Mouse (Mus musculus): Measurements from ENCODE around the gene Chil3.
"Not testable (repeated sequence)": the region's sequence is repeated elsewhere in the genome, so short reads cannot be mapped to it uniquely, and the experiment has no call there.

The Chil3 gene

GRCm38 (mm10) chr3:106167464-106167863 lies at the start of gene Chil3:
TSS of gene Chil3 (minus strand) at chr3:106167564.
- no peak for DNase-seq (ENCODE audit: extremely low spot score)

GRCm38 (mm10) chr3:106198030-106198429 lies 30.7 kb upstream of the Chil3 start:
- DNase-seq (ENCODE audit: extremely low spot score): not testable (repeated sequence)

DNA sequence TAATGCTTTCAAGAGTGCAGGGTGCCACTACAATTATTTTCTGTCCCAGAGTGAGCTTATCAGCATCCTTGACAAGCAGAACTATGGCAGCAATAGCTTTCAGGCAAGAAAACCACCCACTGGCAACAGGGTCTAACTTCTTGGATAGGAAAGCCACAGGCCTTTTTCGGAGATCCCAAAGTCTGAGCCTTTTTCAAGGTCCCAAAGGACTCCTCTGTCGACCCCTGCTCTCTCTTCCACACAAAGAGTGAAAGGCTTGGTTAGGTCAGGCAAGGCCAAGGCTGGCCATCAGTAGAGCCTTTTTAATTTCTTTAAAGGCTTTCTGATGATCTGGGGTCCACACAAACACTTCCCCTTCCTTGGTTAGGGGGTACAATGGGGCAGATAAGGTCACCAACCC lies 29.9 kb upstream of the Chil3 start:
- not testable (repeated sequence) for DNase-seq (ENCODE audit: extremely low spot score)

GRCm38 (mm10) chr3:106196276-106196675 lies 28.9 kb upstream of the Chil3 start:
- DNase-seq (ENCODE audit: extremely low spot score): no peak

- no peak for DNase-seq (ENCODE audit: extremely low spot score)
Measured at GRCm38 (mm10) chr3:106195486-106195885, 28.1 kb upstream of the Chil3 start.

DNA sequence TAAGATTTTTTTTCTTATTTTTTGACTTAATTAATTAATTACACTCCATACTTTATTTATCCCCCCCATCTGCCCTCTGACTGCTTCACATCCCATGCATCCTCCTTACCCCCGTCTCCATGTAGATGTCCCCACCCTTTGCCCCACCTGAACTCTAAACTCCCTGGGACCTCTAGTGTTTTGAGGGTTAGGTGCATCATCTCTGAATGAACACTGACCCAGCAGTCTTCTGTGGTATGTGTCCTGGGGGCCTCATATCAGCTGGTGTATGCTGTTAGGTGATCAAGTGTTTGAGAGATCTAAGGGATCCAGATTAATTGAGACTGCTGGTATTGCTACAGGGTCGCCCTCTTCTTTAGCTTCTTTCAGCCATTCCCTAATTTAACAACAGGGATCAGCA lies 20.6 kb upstream of the Chil3 start:
- no peak for DNase-seq (ENCODE audit: extremely low spot score)

GRCm38 (mm10) chr3:106177509-106178189 lies 10.3 kb upstream of the Chil3 start:
- no peak for DNase-seq (ENCODE audit: extremely low spot score)

- not testable (repeated sequence) for DNase-seq (ENCODE audit: extremely low spot score)
Measured at GRCm38 (mm10) chr3:106174971-106175370, 7.6 kb upstream of the Chil3 start.

GRCm38 (mm10) chr3:106172506-106172905 lies 5.1 kb upstream of the Chil3 start:
- DNase-seq (ENCODE audit: extremely low spot score): not testable (repeated sequence)

GRCm38 (mm10) chr3:106171135-106171731 lies 3.9 kb upstream of the Chil3 start:
- no peak for DNase-seq (ENCODE audit: extremely low spot score)

DNA sequence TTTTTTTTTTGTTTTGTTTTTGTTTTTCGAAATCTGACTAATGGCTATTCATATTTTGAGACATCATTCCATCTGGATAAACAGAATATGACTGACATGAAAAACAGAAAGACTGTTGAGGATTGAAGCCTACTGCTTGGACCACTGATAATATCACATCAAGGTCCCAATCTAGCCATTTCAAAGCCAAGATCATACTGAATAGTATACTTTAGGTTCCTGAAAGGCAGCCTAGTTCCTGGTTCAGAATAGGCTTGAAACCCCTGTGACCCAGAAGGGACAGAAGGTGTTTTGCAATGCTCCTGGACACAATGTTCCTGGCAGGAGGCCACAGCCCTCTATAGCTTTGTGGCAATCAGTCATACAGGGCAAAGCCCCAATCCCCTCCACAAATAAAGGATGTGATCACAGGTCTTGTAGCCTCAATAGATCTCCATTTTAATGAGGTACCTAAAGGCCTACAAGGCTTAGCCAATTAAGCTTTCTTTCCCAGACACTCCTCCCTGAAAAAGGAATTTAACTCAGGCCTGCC lies 3.2 kb upstream of the Chil3 start:
- no peak for DNase-seq (ENCODE audit: extremely low spot score)

DNA sequence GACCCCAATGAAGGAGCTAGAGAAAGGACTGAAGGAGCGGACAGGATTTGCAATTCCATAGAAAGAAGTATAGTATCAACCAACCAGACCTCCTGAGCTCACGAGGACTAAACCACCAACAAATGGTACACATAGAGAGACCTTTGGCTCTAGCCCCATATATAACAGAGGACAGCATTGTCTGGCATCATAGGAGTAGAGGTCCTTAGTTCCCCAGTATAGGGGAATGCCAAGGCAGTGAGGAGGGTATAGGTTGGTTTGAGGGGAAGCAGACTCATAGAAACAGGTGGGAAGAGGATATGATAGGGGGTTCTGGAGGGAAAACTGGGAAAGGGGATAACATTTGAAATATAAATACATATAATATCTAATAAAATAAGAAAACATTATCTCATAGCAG lies 13.0 kb downstream of the Chil3 start:
- DNase-seq (ENCODE audit: extremely low spot score): no peak

- no peak for DNase-seq (ENCODE audit: extremely low spot score)
Measured at GRCm38 (mm10) chr3:106144081-106144480, 23.3 kb downstream of the Chil3 start.

GRCm38 (mm10) chr3:106131690-106132089 lies 35.7 kb downstream of the Chil3 start:
- DNase-seq (ENCODE audit: extremely low spot score): no peak

GRCm38 (mm10) chr3:106128807-106129493 lies 38.4 kb downstream of the Chil3 start:
- DNase-seq (ENCODE audit: extremely low spot score): no peak

- no peak for DNase-seq (ENCODE audit: extremely low spot score)
Measured at GRCm38 (mm10) chr3:106126999-106127398, 40.4 kb downstream of the Chil3 start.

- DNase-seq (ENCODE audit: extremely low spot score): no peak
Measured at GRCm38 (mm10) chr3:106112929-106113328, 54.4 kb downstream of the Chil3 start, which contains the start of gene Chia1. TSS of gene Chia1 (plus strand) at chr3:106113229.
